Mouse (Mus musculus) brain, embryonic 18.5 days (tissue): Measurements from ENCODE around the gene C1qtnf2.

Experiments used
- DNase-seq: peaks from one replicate; pipeline ENCODE4 v3.0.0-alpha.2; 2012; ENCODE audit warnings: low read depth, low spot score

C1qtnf2 gene

GRCm38 (mm10) chr11:43483122-43483792, 9.2 kb downstream of the C1qtnf2 start:
- no peak for DNase-seq

- no peak for DNase-seq
These were observed 10.0 kb downstream of the C1qtnf2 start for GRCm38 (mm10) chr11:43484057-43484456.

- no peak for DNase-seq
These were observed 10.6 kb downstream of the C1qtnf2 start for GRCm38 (mm10) chr11:43484652-43485051.

- DNase-seq = no peak
These were observed 11.8 kb downstream of the C1qtnf2 start for GRCm38 (mm10) chr11:43485855-43486254.

DNA sequence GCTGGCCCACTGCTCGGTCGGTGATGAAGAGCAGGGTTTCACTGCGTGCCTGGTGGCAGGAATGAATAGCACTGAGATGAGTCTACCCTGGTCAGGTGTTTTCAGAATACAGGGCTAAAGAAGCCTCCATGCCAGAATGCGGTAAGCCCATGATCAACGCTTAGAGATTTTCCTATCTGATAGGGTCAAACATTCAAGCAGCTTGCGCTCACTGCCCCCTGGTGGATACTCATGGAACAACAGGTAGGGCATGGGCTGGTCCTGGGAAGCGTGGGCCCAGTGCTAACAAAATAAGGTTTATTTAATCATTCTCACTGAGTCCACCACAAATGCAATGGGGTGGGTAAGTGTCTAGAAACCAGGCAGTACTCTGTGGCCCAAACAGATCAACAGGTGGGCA, 18.6 kb downstream of the C1qtnf2 start:
- no peak for DNase-seq

GRCm38 (mm10) chr11:43493815-43494409, 19.8 kb downstream of the C1qtnf2 start:
- DNase-seq = peak; percentile 50

- DNase-seq = no peak
These were observed 21.0 kb downstream of the C1qtnf2 start for GRCm38 (mm10) chr11:43495037-43495436.

GRCm38 (mm10) chr11:43495532-43495931, 21.5 kb downstream of the C1qtnf2 start:
- DNase-seq = no peak

- DNase-seq = no peak
These were observed 27.2 kb downstream of the C1qtnf2 start for GRCm38 (mm10) chr11:43501256-43501655.

GRCm38 (mm10) chr11:43505188-43505587, 31.1 kb downstream of the C1qtnf2 start:
- no peak for DNase-seq

- DNase-seq = no peak
These were observed 33.9 kb downstream of the C1qtnf2 start for GRCm38 (mm10) chr11:43507976-43508375.

DNA sequence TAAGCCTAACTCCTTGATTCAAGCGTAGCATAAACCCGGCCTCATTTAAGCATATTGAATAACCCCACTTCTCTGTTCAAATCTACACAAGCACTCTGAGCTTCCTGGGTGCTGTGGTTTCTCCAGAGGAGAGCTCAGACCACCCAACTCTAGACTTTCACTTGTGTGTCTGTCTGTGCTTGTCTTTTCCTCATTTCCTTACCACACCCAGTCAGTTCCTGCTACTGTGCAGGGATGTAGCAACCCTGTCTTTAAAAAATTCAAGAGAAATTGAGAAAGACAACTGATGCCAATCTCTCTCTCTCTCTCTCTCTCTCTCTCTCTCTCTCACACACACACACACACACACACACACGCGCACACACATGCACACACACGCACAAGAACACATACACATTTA, 35.8 kb downstream of the C1qtnf2 start:
- no peak for DNase-seq

GRCm38 (mm10) chr11:43512661-43513190, 38.6 kb downstream of the C1qtnf2 start:
- no peak for DNase-seq

DNA sequence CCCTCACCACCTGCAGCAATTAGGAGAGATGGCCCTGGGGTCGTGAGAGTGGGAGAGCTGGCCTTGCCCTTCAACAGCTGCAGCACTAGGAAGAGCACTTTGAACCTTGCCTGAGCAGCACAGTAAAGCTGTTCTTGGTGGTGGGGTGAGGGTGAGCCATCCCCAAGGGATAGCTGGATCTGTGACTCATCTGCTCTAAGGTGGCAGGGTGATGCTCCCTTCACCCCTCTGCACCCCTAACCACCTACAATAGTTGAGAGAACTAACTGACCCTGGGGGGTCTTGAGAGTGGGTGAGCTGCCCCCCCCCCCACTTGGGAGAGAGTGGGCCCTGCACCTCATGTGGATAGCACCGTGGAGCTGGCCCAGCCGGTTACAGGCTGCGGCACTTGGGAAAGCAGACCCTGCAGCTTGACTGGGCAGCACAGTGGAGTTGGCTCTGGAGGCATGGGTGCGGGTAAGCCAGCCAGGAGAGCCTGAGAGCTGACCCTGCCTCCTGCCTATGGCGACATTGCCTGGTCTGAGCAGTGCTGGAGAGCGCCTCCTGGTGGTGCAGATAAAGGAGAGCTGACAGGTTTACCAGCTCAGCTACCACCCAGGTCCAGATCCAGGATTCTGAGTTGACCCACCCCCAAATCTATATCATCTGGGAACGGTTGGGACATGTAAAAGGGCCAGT, 42.4 kb downstream of the C1qtnf2 start:
- DNase-seq = no peak

DNA sequence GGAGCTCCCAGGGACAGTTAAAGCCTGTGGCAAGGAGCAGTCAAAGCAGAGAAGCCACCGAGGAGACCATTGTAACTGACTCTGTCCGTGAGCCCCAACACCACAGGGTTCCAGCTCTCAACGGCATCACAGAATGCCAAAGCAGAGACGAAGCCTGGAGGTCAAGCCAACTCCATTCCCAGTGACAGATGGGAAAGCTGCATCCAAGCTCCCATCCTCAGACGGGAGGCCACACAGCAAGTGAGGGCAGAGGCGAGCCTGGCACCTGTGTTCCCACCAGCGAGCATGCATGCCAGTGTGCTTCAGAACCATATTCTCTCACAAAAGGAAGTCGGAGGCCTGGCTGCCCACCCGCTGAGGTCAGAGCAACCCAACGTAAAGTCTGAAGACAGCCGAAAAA, 43.6 kb downstream of the C1qtnf2 start:
- DNase-seq = no peak

GRCm38 (mm10) chr11:43518086-43518485, 44.0 kb downstream of the C1qtnf2 start:
- no peak for DNase-seq

- no peak for DNase-seq
These were observed 44.7 kb downstream of the C1qtnf2 start for GRCm38 (mm10) chr11:43518821-43519220.

DNA sequence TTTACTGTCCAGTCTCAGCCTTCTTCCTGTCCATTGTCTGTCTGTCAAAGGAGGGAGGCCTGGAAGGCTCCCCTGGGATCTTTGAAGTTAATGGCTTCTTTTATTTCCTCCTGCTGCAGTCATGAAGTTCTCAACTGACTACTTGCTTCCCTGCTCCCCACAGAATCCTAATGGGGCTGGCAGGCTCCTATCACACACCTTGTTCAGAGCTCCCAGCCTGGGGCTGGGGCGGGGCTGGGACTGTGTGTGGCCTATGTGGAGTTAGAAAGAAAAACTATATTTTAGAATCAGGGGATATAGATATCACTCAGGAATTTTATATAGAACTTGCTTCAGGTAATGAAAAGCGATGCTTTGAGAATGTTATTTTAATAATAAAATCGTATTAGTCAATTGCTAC, 46.4 kb downstream of the C1qtnf2 start:
- no peak for DNase-seq

DNA sequence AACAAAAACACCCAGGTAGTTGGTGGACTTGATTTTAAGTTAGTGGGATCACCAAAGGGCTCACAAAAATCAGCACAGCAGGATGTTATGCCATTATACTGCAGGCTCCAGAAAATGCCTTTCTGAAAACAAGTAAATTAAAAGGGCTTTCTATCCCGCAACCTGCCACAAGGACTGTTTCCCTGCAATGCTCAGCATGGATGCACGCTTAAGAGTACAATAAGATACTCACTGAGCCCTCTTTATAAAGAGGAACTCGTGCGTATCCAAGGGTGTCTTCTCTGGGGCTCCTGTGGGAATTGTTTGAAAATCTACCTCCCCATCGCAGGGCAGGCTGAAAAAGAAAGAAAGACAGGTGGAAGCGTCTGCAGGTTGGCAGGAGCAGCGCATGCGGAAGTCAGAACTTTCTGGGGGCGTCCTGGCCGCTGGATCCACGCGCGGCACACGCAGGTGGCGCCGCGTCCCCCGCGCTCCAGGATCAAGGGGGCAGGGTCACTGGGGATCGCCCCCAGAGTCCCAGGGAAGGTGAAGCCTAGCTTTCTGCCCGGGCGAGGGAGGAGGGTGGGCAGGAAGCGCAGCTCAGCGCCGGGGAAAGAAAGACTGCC, 54.1 kb downstream of the C1qtnf2 start:
- DNase-seq = no peak

DNA sequence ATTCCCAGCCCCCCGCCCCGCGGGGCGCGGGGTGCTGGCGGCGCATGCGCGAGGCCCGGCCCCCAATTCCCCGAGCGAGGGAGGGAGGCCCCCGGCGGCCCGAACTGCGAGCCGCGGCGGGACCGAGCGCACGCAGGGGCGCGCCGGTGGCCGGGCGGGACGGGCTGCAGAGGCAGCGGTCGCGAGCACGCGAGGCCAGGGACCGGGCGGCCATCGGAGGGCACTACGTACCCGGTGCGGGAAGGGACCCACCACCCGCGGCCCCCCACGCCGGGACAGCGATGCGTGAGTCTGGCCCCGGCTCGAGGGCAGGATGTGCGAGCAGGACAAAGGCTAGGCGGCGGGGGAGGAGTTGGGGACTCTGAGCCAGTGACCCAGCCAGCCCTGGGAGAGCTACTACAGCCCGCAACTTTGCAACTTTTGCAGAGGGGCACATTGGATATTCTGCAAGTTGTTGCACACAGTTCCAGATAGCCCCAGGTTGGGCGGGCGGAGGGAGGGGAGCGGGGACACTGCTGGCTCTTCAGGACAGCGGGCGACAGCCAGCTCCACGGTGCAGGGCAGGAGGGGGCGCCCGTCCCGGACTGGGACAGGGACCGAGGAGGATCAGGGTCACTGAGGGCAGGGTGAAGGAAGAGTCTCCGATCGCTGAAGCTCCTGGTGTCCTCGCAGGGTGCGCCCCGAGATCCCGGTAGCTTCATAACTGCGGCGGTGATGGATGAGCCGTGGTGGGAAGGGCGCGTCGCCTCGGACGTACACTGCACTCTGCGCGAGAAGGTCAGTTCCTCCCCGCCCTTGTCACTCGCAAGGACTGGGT, 54.8 kb downstream of the C1qtnf2 start, which contains the start of gene Ccnjl:
Ccnjl (plus strand) TSS at position 102 of the 817 bp plus-strand sequence.
- no peak for DNase-seq

- DNase-seq = no peak
These were observed 56.0 kb downstream of the C1qtnf2 start for GRCm38 (mm10) chr11:43530043-43530442.
